32 mouse cellular contexts compared by ENCODE assay signal in genomic region chr13:86381363-86381762, GRCm38 (mm10).
"Had no signal": no experiment of that assay in that cellular context is flagged by ENCODE, and none has a peak within 500 bp of the region (broad histone marks: within the 10 kb centered on the region; RNA-seq: fewer than 3 reads in every experiment).

No protein-coding gene starts in this region.

- H3K4me3 ChIP-seq: limb, embryonic 10.5 days; limb, embryonic 12.5 days; limb, embryonic 13.5 days; limb, embryonic 15.5 days; liver, embryonic 12.5 days; liver, embryonic 13.5 days; liver, embryonic 15.5 days; lung, embryonic 15.5 days; megakaryocyte, embryonic 14.5 days; midbrain, embryonic 10.5 days; midbrain, embryonic 12.5 days; midbrain, embryonic 13.5 days; midbrain, embryonic 15.5 days; myocyte; neural tube, embryonic 12.5 days had no signal

- H3K9ac ChIP-seq: limb, embryonic 12.5 days; limb, embryonic 13.5 days; limb, embryonic 15.5 days; liver, embryonic 12.5 days; liver, embryonic 13.5 days; liver, embryonic 14.5 days; liver, embryonic 15.5 days; liver, postnatal 0 days; lung, embryonic 14.5 days; lung, embryonic 15.5 days; midbrain, embryonic 12.5 days; midbrain, embryonic 13.5 days; midbrain, embryonic 15.5 days; neural tube, embryonic 12.5 days had no signal

- H3K27ac ChIP-seq: limb, embryonic 10.5 days; limb, embryonic 12.5 days; limb, embryonic 13.5 days; limb, embryonic 15.5 days; liver, embryonic 12.5 days; liver, embryonic 13.5 days; liver, embryonic 14.5 days; liver, embryonic 15.5 days; lung, embryonic 15.5 days; macrophage; midbrain, embryonic 10.5 days; midbrain, embryonic 12.5 days; midbrain, embryonic 13.5 days; midbrain, embryonic 15.5 days; neural tube, embryonic 12.5 days had no signal

- H3K9me3 ChIP-seq: limb, embryonic 10.5 days; limb, embryonic 12.5 days; limb, embryonic 13.5 days; limb, embryonic 15.5 days; liver, embryonic 12.5 days; liver, embryonic 13.5 days; liver, embryonic 15.5 days; lung, embryonic 15.5 days; midbrain, embryonic 10.5 days; midbrain, embryonic 12.5 days; midbrain, embryonic 13.5 days; midbrain, embryonic 15.5 days; neural tube, embryonic 12.5 days had no signal

- H3K27me3 ChIP-seq: limb, embryonic 12.5 days; limb, embryonic 13.5 days; limb, embryonic 15.5 days; liver, embryonic 12.5 days; liver, embryonic 13.5 days; liver, embryonic 15.5 days; lung, embryonic 15.5 days; megakaryocyte, embryonic 14.5 days; midbrain, embryonic 12.5 days; midbrain, embryonic 13.5 days; midbrain, embryonic 15.5 days; neural tube, embryonic 12.5 days had no signal

- H3K4me1 ChIP-seq: limb, embryonic 10.5 days; limb, embryonic 12.5 days; limb, embryonic 13.5 days; limb, embryonic 15.5 days; liver, embryonic 12.5 days; liver, embryonic 13.5 days; liver, embryonic 15.5 days; lung, embryonic 15.5 days; megakaryocyte, embryonic 14.5 days; midbrain, embryonic 10.5 days; midbrain, embryonic 12.5 days; midbrain, embryonic 13.5 days; midbrain, embryonic 15.5 days; neural tube, embryonic 12.5 days had no signal

- H3K4me2 ChIP-seq: limb, embryonic 12.5 days; limb, embryonic 13.5 days; limb, embryonic 15.5 days; liver, embryonic 11.5 days; liver, embryonic 12.5 days; liver, embryonic 13.5 days; liver, embryonic 15.5 days; lung, embryonic 14.5 days; lung, embryonic 15.5 days; midbrain, embryonic 11.5 days; midbrain, embryonic 12.5 days; midbrain, embryonic 13.5 days; midbrain, embryonic 15.5 days; neural tube, embryonic 12.5 days had no signal

- H3K36me3 ChIP-seq: limb, embryonic 10.5 days; limb, embryonic 12.5 days; limb, embryonic 13.5 days; limb, embryonic 15.5 days; liver, embryonic 12.5 days; liver, embryonic 13.5 days; liver, embryonic 15.5 days; lung, embryonic 15.5 days; midbrain, embryonic 10.5 days; midbrain, embryonic 12.5 days; midbrain, embryonic 13.5 days; midbrain, embryonic 15.5 days; neural tube, embryonic 12.5 days had no signal

- DNase-seq: left cerebral cortex, postnatal 4 days; liver; liver, embryonic 13.5 days; liver, postnatal 0 days; lung, adult 18-20 months; lung, adult 2 months; lung, embryonic 14.5 days; lung, postnatal 10 days; lung, postnatal 14 days; lung, postnatal 36 days; lung, postnatal 4 days; midbrain, embryonic 14.5 days had no signal

- ATAC-seq: liver, embryonic 12.5 days; liver, postnatal 0 days; lung, postnatal 0 days; midbrain, embryonic 13.5 days; midbrain, embryonic 15.5 days; midbrain, embryonic 16.5 days had no signal
